Mouse (Mus musculus): ENCODE measurements at regions not wholly inside any gene's neighbourhood (a gene's known extent, or its start where the extent isn't known, plus 50 kb on each side); places are given as distances from the start of the nearest gene placed in this dataset.

DNA sequence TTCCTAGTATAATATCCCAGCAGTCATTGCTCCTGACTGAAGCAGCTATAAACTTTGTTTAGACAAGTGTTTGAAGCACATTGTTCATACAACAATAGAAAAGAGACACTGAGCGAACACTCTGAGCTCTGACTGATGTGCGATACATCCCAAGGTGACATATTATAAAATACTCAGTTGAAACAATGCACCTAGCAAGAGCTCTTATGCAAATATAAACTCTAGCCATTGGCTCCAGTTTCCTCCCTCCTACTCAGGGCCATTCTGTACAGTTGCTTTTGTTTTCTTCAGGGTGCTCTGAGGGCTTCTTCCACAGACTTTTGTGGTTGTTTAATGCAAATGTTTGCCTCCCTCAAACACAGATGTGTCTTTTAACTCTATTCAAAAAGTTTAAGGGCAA is 646.6 kb upstream of the Adamts9 start:
- TF ChIP-seq CTCF (conservative IDR thresholded peaks at IDR 0.05; ENCODE audit: low read length): no peak
- TF ChIP-seq POU5F1 (IDR thresholded peaks at IDR 0.05; ENCODE audit: borderline replicate concordance, low read length): no peak; the same call in 1 of the 2 replicates
